Mouse (Mus musculus): ENCODE data around the gene Man2b1. TPM values are rescaled to one million over a fixed set of nuclear protein-coding genes. Genes with fewer than 3 reads are reported as not detected.

Gene Man2b1
- total and polyA plus RNA-seq, 3 experiments: 19.3 to 91.8 (median 87.7) TPM

DNA sequence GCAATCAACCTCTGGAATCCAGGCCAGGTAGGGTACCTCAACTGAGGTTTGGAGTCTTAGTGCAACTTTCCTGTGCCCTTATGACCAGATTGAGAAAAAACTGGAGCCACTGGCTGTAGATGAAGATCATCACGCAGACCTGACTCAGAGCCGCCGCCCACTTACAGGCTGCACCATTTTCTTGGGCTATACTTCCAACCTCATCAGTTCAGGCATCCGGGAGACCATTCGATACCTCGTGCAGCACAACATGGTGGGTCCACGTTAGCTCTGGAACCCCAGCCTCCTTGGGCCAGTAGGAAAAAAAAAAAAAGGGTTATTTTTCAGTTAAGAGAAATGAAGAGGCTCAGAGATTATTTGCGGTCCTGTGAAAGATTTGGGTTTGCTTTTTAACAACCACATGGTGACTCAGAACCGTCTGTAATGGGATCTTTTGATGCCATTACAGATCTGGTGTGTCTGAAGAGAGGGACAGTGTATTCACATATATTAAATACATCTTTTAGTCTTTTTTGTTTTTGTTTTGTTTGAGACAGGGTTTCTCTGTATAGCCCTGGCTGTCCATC lies 10.6 kb upstream of the Man2b1 start:
- Histone ChIP-seq H3K36me3 (replicated peaks) (peaks cover 71% of the 10 kb centered on the region), H3K9me3 (replicated peaks) (no peaks in the 10 kb centered on the region), H3K27me3 (ENCODE audit: insufficient read depth, low read length) (no peaks in the 10 kb centered on the region), H3K4me3 (ENCODE audit: low read depth, low read length) (peak overlapping the region; percentile 81), H3K4me1 (ENCODE audit: insufficient read depth, low read depth, low read length) (peaks cover 54% of the 10 kb centered on the region)
- TF ChIP-seq TAL1 (conservative IDR thresholded peaks at IDR 0.05; ENCODE audit: low read depth, low read length) (no peak), GATA2 (IDR thresholded peaks at IDR 0.05; ENCODE audit: borderline replicate concordance, low read depth, low read length) (no peak), CTCF (IDR thresholded peaks at IDR 0.05; ENCODE audit: low read depth, low read length) (no peak), GATA1 (IDR thresholded peaks at IDR 0.05; ENCODE audit: borderline replicate concordance, low read length) (no peak), POLR2AphosphoS5 (IDR thresholded peaks at IDR 0.05; ENCODE audit: insufficient replicate concordance, low read depth, low read length) (no peak)
- no peak for DNase-seq (ENCODE audit: low spot score)
- ATAC-seq (ENCODE audit: extremely low read depth, insufficient number of reproducible peaks, low FRiP score, poor library complexity, severe bottlenecking): no peak

DNA sequence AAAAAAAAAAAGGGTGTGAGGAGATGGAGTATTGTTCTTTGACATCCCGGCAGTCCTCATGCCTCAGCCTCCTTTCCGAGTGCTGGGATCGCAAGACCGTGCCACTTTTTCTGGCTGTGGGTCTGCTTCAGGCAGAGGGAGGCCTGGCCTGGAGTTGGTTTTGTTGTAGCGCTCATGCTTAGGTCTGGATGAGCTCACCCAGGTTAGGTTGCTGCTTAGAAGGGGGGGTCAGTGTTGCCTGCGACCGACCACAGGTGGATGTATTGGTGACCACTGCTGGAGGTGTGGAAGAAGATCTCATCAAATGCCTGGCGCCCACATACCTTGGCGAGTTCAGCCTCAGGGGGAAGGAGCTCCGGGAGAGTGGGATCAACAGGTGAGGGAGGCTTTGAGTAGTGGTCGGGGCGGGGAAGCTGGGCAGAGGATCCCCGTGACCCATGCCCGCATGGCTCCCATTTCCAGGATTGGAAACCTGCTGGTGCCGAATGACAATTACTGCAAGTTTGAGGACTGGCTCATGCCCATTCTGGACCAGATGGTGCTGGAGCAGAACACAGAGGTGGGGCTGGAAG lies 9.9 kb upstream of the Man2b1 start:
- ATAC-seq (ENCODE audit: extremely low read depth, insufficient number of reproducible peaks, low FRiP score, poor library complexity, severe bottlenecking) (no peak), DNase-seq (ENCODE audit: low spot score) (no peak)
- Histone ChIP-seq H3K27me3 (ENCODE audit: insufficient read depth, low read length) (no peaks in the 10 kb centered on the region), H3K4me3 (ENCODE audit: low read depth, low read length) (peak overlapping the region; percentile 48; the same call in 1 of the 2 replicates), H3K9me3 (replicated peaks) (no peaks in the 10 kb centered on the region), H3K36me3 (replicated peaks) (peaks cover 71% of the 10 kb centered on the region), H3K4me1 (ENCODE audit: insufficient read depth, low read depth, low read length) (peaks cover 54% of the 10 kb centered on the region)
- TF ChIP-seq GATA2 (IDR thresholded peaks at IDR 0.05; ENCODE audit: borderline replicate concordance, low read depth, low read length) (no peak), TAL1 (conservative IDR thresholded peaks at IDR 0.05; ENCODE audit: low read depth, low read length) (no peak), GATA1 (IDR thresholded peaks at IDR 0.05; ENCODE audit: borderline replicate concordance, low read length) (no peak), CTCF (IDR thresholded peaks at IDR 0.05; ENCODE audit: low read depth, low read length) (no peak), POLR2AphosphoS5 (IDR thresholded peaks at IDR 0.05; ENCODE audit: insufficient replicate concordance, low read depth, low read length) (no peak)

DNA sequence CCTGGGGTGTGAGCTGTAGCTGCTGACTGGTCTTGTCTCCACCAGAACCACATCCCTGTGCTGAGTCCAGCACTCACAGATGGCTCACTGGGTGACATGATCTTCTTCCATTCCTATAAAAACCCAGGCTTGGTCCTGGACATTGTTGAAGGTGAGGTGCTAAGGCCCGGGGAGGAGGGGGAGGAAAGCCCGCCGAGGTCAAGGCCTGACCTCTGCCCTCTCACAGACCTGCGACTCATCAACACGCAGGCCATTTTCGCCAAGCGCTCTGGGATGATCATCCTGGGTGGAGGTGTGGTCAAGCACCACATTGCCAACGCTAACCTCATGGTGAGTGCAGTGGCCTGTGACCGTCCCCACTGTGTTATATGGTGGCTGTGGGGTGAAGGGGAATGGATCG lies 8.9 kb upstream of the Man2b1 start:
- no peak for DNase-seq (ENCODE audit: low spot score)
- ATAC-seq (ENCODE audit: extremely low read depth, insufficient number of reproducible peaks, low FRiP score, poor library complexity, severe bottlenecking): no peak
- H3K27me3 ChIP-seq (ENCODE audit: insufficient read depth, low read length): no peaks in the 10 kb centered on the region
- no peaks in the 10 kb centered on the region for H3K9me3 ChIP-seq (replicated peaks)
- TF ChIP-seq GATA2 (IDR thresholded peaks at IDR 0.05; ENCODE audit: borderline replicate concordance, low read depth, low read length) (no peak), TAL1 (conservative IDR thresholded peaks at IDR 0.05; ENCODE audit: low read depth, low read length) (no peak), GATA1 (IDR thresholded peaks at IDR 0.05; ENCODE audit: borderline replicate concordance, low read length) (no peak), POLR2AphosphoS5 (IDR thresholded peaks at IDR 0.05; ENCODE audit: insufficient replicate concordance, low read depth, low read length) (no peak), CTCF (IDR thresholded peaks at IDR 0.05; ENCODE audit: low read depth, low read length) (no peak)
- H3K4me3 ChIP-seq (ENCODE audit: low read depth, low read length): no peak overlapping the region
- peaks cover 65% of the 10 kb centered on the region for H3K4me1 ChIP-seq (ENCODE audit: insufficient read depth, low read depth, low read length)
- peaks cover 71% of the 10 kb centered on the region for H3K36me3 ChIP-seq (replicated peaks)

DNA sequence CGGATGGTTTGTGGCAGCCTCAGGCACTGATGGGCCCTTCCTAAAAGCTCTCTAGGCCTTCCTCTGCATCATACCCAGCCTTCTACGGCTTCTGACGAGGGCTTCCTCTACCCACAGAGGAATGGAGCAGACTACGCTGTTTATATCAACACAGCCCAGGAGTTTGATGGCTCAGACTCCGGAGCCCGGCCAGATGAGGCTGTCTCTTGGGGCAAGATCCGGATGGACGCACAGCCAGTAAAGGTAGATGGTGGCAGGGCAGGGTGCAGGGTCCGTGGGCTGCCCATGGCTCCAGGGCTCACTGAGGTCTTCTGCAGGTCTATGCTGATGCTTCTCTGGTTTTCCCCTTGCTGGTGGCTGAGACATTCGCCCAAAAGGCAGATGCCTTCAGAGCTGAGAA lies 8.5 kb upstream of the Man2b1 start:
- ATAC-seq (ENCODE audit: extremely low read depth, insufficient number of reproducible peaks, low FRiP score, poor library complexity, severe bottlenecking) (no peak), DNase-seq (ENCODE audit: low spot score) (no peak)
- Histone ChIP-seq H3K36me3 (replicated peaks) (peaks cover 73% of the 10 kb centered on the region), H3K9me3 (replicated peaks) (no peaks in the 10 kb centered on the region), H3K4me3 (ENCODE audit: low read depth, low read length) (no peak overlapping the region), H3K4me1 (ENCODE audit: insufficient read depth, low read depth, low read length) (peaks cover 69% of the 10 kb centered on the region), H3K27me3 (ENCODE audit: insufficient read depth, low read length) (no peaks in the 10 kb centered on the region)
- TF ChIP-seq CTCF (IDR thresholded peaks at IDR 0.05; ENCODE audit: low read depth, low read length): no peak
- TF ChIP-seq POLR2AphosphoS5 (IDR thresholded peaks at IDR 0.05; ENCODE audit: insufficient replicate concordance, low read depth, low read length): no peak
- TF ChIP-seq GATA2 (IDR thresholded peaks at IDR 0.05; ENCODE audit: borderline replicate concordance, low read depth, low read length): no peak
- no peak for TF ChIP-seq TAL1 (conservative IDR thresholded peaks at IDR 0.05; ENCODE audit: low read depth, low read length)
- no peak for TF ChIP-seq GATA1 (IDR thresholded peaks at IDR 0.05; ENCODE audit: borderline replicate concordance, low read length)

DNA sequence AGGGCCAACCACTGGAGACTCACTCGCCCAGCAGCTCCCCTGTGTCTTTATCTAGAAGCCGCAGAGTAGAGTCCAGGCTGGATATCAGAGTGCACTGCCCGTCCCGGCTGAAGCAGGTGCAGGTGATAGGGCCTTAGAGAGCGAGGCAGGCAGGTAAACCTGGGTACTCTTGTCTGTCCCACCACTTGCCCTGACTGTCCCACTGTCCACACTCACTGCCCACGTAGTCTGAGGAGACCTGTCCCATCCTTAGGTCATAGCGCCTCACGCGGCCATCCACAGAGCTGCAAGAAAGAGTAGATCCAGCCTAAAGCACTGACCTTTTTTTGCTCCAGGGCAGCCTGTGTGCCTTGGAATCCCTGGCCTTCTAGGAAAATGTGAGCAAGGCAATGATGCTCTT lies 7.1 kb upstream of the Man2b1 start:
- peaks cover 69% of the 10 kb centered on the region for H3K4me1 ChIP-seq (ENCODE audit: insufficient read depth, low read depth, low read length)
- H3K36me3 ChIP-seq (replicated peaks): peaks cover 72% of the 10 kb centered on the region
- DNase-seq (ENCODE audit: low spot score): no peak

DNA sequence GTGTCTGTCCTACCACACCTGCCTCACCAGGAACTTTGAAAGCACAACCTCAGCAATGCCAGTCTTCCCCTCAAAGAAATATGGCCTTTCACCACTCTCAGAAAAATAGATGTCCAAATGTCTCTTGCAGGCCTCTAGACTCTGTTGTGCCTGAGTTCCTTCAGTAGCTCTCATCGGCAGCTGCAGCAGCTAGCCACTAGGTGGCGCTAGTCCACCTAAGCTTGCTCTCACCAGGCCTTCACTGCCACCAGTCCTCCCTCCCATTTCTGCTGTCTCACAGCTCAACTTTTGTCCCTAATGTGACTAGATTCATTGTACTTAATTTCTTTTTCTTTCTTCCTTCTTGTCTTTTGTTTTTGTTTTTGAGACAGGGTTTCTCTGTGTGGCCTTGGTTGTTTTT lies 6.1 kb upstream of the Man2b1 start:
- H3K4me1 ChIP-seq (ENCODE audit: insufficient read depth, low read depth, low read length): peaks cover 75% of the 10 kb centered on the region

More for the DNA sequence above, 7.1 kb upstream of the Man2b1 start:
- no peaks in the 10 kb centered on the region for H3K9me3 ChIP-seq (replicated peaks)
- peak overlapping the region; percentile 39; the same call in 1 of the 2 replicates for H3K4me3 ChIP-seq (ENCODE audit: low read depth, low read length)
- H3K27me3 ChIP-seq (ENCODE audit: insufficient read depth, low read length): no peaks in the 10 kb centered on the region
- TF ChIP-seq GATA2 (IDR thresholded peaks at IDR 0.05; ENCODE audit: borderline replicate concordance, low read depth, low read length) (no peak), GATA1 (IDR thresholded peaks at IDR 0.05; ENCODE audit: borderline replicate concordance, low read length) (no peak), CTCF (IDR thresholded peaks at IDR 0.05; ENCODE audit: low read depth, low read length) (peak; percentile 53), TAL1 (conservative IDR thresholded peaks at IDR 0.05; ENCODE audit: low read depth, low read length) (0 out of 2 replicates have a peak, but pooled peaks have one; percentile 15), POLR2AphosphoS5 (IDR thresholded peaks at IDR 0.05; ENCODE audit: insufficient replicate concordance, low read depth, low read length) (no peak)
- ATAC-seq (ENCODE audit: extremely low read depth, insufficient number of reproducible peaks, low FRiP score, poor library complexity, severe bottlenecking): no peak

More for the DNA sequence above, 6.1 kb upstream of the Man2b1 start:
- Histone ChIP-seq H3K9me3 (replicated peaks) (no peaks in the 10 kb centered on the region), H3K36me3 (replicated peaks) (peaks cover 72% of the 10 kb centered on the region), H3K27me3 (ENCODE audit: insufficient read depth, low read length) (no peaks in the 10 kb centered on the region), H3K4me3 (ENCODE audit: low read depth, low read length) (no peak overlapping the region)
- ATAC-seq (ENCODE audit: extremely low read depth, insufficient number of reproducible peaks, low FRiP score, poor library complexity, severe bottlenecking) (no peak), DNase-seq (ENCODE audit: low spot score) (peak; percentile 63)
- TF ChIP-seq GATA1 (IDR thresholded peaks at IDR 0.05; ENCODE audit: borderline replicate concordance, low read length) (no peak), CTCF (IDR thresholded peaks at IDR 0.05; ENCODE audit: low read depth, low read length) (peak; percentile 85), POLR2AphosphoS5 (IDR thresholded peaks at IDR 0.05; ENCODE audit: insufficient replicate concordance, low read depth, low read length) (no peak), GATA2 (IDR thresholded peaks at IDR 0.05; ENCODE audit: borderline replicate concordance, low read depth, low read length) (no peak), TAL1 (conservative IDR thresholded peaks at IDR 0.05; ENCODE audit: low read depth, low read length) (no peak)

All from G1E (cell line).